Mouse (Mus musculus) adipocyte (in vitro differentiated cells): ENCODE data around the gene Cnbd2.

Experiments
- DNase-seq: peaks from one replicate; pipeline ENCODE4 v3.0.0-alpha.2; 2016; ENCODE audit warnings: low spot score

Cnbd2 gene

GRCm38 (mm10) chr2:156312297-156312897, at the start of gene Cnbd2, which contains the start of gene Scand1:
Gene Cnbd2 (plus strand): TSS chr2:156312299.
Gene Scand1 (minus strand): TSS chr2:156312704.
- DNase-seq = peak; percentile 89

DNA sequence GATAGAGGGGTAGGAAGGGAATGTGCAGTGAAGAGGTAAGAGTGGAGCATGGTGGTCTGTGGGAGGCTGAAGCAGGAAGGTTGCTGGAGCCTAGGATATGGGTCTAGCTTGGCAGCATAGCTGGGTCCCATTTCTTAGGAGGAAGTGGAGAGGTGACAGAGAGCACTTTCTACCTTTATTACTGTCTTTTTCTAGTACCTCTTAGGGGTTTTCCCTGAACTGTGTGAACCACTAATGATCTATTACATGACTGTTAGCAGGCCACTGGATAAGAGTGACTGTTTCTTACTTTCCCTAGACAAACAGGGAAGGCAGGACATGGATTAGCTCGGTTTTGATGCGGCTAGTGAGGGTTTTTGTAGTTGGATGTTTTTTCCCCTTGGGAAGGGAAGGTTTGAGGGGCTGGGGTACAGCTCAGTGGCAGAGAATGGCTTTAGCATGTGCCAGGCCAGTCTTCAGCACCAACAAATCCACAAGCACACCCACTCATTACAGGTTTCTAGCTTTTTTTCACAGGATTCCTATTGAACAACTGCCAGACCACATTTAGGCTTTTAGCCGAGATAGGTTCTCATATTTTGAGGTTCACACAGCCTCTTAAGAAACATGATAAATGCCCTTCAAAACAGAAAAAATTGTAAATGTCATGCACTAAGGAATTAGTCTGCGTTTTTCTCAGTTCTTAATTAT, 48.8 kb upstream of the Cnbd2 start:
- no peak for DNase-seq

DNA sequence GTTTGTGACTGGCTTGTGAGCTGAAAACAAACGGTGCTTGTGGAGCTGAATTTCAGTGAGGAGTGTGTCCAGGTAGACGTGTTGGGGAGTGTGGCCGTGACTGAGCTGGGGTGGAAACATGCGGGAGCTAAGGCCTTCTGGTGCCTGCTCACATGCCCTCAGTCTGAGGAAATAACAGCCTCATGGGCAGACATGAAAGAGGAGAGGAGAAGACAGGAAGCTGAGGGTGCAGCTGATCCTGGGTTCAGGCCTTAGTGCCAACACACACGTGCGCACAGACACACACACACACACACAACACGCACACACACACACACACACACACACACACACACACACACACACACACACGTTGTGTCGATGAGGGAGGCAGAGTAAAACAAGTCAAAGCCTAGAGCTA, 44.5 kb upstream of the Cnbd2 start:
- DNase-seq = no peak

DNA sequence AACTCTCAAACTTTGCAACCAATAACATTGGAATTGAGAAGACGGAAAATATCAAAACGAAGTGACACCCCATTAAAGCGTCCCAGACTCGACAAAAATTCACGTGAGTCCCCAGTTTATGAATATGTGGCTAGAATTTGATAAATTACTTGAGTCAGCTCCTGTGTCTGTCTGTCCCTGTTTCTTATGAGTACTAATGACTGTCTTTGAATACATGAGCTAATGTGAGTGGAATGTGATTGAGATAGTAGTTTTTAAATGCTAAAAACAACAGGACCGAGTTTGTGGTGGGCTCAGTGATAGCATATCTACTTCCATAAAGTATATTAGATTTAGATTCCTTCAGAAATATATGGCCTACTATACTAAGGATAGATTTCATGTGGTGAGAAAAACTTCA, 39.5 kb upstream of the Cnbd2 start:
- no peak for DNase-seq

- DNase-seq = peak; percentile 94
Observed at GRCm38 (mm10) chr2:156278226-156279017, 33.7 kb upstream of the Cnbd2 start.

DNA sequence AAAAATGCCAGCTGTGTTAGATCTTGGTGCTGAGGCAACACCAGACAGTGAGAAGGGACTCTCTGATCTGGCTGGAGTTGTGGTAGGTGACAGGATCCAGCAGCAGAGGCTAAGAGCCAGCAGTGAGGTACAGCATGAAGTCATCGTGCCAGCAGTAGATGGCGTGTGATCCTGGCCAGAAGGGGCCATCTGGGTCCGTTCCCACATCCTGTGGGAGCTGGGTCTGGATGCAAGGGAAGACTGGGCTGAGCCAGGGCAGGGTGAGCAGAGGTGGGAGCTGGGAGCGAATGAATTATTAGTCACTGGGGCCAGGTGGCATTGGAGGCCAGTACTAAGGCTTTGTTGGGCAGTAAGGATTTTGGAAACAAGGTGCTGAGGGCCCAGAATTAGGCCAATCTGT, 30.9 kb upstream of the Cnbd2 start:
- no peak for DNase-seq

GRCm38 (mm10) chr2:156285161-156285560, 26.9 kb upstream of the Cnbd2 start:
- no peak for DNase-seq

GRCm38 (mm10) chr2:156286733-156287132, 25.4 kb upstream of the Cnbd2 start:
- DNase-seq = no peak

GRCm38 (mm10) chr2:156288222-156288621, 23.9 kb upstream of the Cnbd2 start:
- no peak for DNase-seq

DNA sequence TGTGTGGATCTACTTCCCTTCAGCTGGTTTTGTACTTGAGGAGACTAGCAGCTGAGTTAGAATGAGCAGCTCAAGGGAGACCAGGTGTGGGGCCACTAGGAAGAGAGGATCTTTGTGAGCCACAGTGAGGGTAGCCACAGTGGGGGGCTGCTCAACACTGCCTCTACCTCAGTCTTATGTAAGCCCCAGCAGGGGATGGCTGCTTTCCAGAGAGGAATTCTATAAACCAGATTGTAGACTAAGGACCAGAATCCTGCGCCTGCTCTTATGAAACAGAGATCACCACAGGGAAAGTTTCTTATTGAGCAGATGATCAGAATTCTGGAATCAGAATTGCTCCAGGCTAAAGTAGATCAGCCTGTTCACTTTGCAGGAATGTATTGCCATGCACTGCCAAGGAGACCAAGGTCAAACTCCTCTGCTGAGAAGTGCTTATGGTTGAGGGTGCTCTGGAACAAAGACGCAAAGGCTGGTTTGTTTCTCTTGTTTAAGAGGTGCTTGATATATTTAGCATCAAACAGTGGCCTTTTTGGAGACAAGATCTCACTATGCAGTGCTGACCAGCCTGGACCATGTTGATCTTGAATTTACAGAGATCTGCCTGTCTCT, 22.4 kb upstream of the Cnbd2 start:
- no peak for DNase-seq

DNA sequence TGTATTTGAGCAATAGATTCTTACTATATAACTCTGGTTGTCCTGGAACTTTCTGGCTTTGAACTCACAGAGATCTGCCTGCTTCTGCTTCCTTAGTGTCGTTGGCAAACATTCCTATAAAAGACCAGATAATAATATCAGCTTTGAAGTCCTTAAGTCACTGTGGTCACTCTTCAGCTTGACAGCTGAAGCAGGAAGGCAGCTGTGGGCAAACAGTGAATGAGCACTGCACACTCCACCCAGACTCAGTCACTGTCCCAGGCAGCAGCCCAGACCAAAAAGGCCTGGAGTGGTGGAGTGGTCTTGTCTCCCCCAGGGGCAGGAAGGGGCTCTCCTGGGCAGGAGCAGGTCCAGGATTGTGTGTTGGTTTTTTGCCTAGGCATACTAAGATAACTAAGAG, 20.1 kb upstream of the Cnbd2 start:
- DNase-seq = no peak

GRCm38 (mm10) chr2:156295601-156296063, 16.5 kb upstream of the Cnbd2 start:
- no peak for DNase-seq

DNA sequence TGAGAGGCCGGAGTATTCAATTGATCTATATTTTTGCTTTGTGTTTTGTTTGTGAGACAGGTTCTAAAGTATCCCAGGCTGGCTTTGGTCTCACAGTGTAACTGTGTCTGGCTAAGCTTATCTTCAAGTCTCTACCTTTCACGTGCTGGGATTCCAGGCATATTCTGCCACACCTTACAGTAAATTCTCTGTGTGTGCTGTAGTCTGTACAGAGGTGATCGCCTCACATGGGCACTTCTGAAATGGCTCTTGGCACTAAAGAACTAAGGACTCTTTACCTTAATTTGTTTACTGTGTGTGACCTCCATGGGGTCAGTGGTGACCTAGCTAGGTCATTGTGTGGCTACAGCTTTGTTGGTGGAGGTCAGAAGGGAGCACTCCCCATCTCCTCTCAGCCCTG, 15.9 kb upstream of the Cnbd2 start:
- DNase-seq = no peak

GRCm38 (mm10) chr2:156297653-156298052, 14.4 kb upstream of the Cnbd2 start:
- DNase-seq = peak; percentile 30

DNA sequence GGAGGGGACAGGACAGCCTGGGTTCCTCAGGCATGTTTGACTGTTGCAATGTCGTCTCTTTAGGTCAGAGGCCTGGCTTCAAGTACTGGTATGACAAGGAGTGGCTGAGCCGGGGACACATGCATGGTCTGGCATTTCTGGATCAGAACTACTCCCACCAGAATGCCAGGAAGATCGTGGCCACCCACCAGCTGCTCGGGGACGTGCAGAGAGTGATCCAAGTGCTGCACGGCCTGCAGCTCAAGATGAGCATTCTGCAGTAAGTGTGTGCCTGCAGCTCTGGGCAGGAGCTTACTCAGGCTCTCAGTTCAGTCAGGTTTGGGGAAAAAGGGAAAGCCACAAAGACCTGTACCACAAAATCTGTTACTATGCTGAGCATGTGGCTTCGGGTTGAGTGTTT, 13.6 kb upstream of the Cnbd2 start:
- no peak for DNase-seq

GRCm38 (mm10) chr2:156302063-156302462, 10.0 kb upstream of the Cnbd2 start:
- DNase-seq = no peak

DNA sequence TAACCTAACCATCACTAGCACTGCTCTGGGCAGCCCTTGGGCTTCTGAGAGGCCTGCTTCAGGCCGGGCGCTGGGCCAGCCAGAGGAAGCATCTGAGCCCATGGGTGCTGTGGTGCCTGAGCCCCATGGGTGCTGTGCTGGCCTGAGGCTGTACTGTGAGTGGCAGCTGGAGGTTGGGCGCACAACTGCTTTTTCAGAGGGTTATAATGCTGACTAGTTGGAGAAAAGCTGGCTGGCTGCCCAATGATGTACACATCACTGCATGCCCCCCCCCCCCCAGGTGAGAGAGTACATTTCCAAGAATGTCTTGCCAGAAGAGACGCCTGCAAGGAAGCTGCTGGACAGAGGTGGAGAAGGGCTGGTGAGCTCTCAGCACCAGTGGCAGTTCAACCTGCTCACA, 7.7 kb upstream of the Cnbd2 start:
- DNase-seq = no peak

GRCm38 (mm10) chr2:156305818-156306217, 6.3 kb upstream of the Cnbd2 start:
- DNase-seq = peak; percentile 44

GRCm38 (mm10) chr2:156307261-156307660, 4.8 kb upstream of the Cnbd2 start:
- DNase-seq = peak; percentile 56

GRCm38 (mm10) chr2:156309948-156310347, 2.2 kb upstream of the Cnbd2 start:
- no peak for DNase-seq

- no peak for DNase-seq
Observed at GRCm38 (mm10) chr2:156310455-156310854, 1.6 kb upstream of the Cnbd2 start.

DNA sequence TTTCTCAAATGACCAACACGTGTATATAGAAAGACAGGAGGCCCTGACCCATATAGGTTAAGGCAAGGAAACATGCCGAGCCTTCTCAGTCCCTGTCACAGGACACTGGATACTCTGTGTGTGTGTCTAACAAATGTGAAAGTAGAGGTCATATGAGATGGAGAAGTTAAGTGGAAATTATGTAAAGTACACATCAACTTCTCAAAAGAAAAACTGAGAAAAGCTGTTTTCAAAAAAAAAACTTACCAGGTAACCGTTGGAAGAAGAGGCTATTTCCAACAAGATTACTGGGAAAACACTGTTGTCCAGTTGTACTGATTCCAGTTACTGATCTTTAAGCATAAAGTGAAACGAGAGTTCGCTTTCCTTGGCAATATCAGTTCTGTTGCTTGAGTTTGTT, 1.2 kb upstream of the Cnbd2 start:
- no peak for DNase-seq

DNA sequence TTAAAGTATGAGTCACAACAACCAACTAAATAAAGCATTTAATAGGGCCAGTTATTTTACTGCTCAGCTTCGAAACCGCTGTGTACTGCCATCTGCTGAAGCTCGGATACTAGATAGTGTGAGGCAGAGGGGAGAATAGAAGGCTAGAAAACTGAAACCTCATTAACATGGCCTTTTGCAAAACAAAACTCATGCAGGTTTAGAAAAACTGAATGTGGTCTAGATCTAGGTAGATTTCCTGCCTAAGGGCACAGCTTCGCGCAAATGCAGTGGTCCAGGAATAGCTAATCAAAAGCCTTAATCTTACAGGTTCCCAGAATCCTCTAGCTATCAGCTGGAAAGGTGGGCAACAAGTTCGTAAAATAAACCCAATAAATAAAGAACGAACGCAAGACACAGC, 658 bp upstream of the Cnbd2 start:
- no peak for DNase-seq
